Mouse (Mus musculus) brain, adult 2 months (tissue): ENCODE measurements around the gene Ifngr2.
"Not testable (repeated sequence)": the region's sequence is repeated elsewhere in the genome, so short reads cannot be mapped to it uniquely, and the experiment has no call there.

Experiments used
- DNase-seq: peaks from one replicate; pipeline ENCODE4 v3.0.0; 2011; ENCODE audit warnings: low read depth, low spot score

The Ifngr2 gene

DNA sequence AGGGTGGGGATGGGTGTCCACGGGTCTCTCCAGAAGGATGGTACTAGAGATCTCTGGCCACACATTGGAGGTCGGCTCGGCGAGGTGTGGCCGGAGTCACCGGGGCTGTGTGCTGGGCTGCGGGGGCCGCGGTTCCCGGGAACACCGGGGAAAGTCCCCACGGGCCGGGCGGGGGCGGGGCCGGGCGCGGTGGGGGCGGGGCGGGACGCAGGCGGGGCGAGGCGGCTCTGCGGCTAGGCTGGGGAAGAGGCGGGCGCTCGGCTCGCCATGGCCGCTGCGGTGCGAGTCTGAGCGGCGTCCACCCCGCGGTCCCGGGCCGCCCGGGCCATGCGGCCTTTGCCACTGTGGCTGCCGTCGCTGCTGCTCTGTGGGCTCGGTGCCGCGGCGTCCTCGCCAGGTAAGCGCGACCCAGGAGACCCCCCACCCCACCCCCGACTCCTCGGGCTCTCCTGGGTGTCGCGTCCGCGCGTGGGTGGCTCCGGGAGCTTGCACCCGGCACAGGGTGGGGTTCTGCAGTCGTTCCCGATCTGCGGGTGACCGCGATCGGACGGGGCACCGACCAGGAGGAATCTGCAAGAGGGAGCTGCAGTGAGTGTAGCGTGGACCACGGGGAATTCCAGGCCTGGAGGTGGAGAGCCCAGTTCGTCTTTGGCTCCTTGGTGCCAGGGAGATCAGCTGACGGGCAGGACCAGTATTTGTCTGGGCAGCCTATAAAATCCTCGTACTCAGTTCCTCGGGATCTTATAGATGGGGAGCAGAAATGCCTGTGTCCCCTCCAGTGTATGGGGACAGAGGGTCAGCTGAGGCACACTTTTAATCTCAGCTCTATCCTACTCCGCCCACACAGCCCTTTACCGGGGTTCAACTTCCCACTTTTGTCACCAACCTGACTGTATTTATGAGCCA lies at the start of gene Ifngr2:
Ifngr2 (plus strand) TSS at position 237 of the 906 bp plus-strand sequence.
- peak; percentile 65 for DNase-seq

DNA sequence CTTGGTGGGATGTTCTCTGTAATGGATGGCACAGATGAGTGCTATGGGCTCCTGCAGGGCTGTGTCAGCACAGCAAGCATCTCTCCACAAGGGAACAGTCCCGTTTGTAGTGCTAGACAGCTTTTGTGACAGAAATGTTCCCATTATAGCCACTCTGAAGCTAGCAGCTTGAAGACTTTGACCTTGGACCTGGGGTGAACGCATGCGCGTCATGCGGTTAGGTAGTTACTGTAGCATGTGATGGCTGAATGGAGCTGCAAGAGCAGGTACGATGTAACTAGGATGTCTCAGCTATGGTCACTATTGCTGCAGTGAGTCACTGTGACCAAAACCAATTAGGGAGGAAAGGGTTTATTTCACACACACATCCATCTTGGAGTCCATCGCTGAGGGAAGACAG lies 48.8 kb upstream of the Ifngr2 start:
- DNase-seq, result peak; percentile 15

DNA sequence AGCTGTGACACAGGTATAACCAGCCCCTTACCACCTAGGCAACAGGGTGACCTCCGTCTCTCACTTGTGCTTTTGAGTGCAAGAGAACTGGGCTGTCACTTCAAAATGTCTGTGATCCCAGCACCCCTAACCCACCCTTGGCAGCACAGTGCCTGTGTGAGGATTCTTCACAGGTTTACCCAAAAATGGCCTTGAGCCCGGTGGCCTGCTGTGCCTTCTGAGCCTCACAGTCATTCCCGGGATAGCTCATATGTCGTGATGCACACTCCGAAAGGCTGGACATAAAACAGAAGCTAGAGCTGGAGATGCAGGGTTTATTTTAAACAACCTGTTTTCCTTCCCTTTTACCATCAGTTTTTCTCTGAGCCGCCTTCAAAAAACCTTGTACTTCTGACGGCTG lies 42.2 kb upstream of the Ifngr2 start:
- DNase-seq, result peak; percentile 53

- DNase-seq, result peak; percentile 81
These were observed 41.7 kb upstream of the Ifngr2 start for GRCm38 (mm10) chr16:91505116-91505601.

GRCm38 (mm10) chr16:91506396-91506795 lies 40.5 kb upstream of the Ifngr2 start:
- DNase-seq, result peak; percentile 59

GRCm38 (mm10) chr16:91512161-91512787 lies 34.6 kb upstream of the Ifngr2 start:
- peak; percentile 91 for DNase-seq

DNA sequence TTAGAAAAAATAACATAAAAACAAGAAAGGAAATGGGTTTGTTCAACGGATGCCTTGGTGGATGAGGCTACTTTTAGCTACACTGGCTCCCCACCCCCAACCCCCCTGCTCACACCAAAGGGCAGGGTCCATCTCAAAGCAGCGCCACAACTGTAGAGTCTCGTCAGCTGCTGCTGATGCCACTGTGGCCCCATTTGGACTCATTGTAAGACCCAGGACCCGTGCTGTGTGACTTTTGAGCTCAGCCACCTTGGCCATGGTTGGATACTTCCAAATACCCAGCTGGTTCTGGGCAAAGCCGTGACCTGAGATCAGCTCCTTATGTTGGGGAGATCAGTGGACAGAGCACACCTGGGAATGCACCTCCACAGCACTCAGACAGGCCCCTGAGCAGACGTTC lies 33.8 kb upstream of the Ifngr2 start:
- no peak for DNase-seq

GRCm38 (mm10) chr16:91517020-91517419 lies 29.9 kb upstream of the Ifngr2 start:
- DNase-seq, result no peak

- DNase-seq, result no peak
These were observed 24.8 kb upstream of the Ifngr2 start for GRCm38 (mm10) chr16:91522040-91522439.

- peak; percentile 46 for DNase-seq
These were observed 24.2 kb upstream of the Ifngr2 start for GRCm38 (mm10) chr16:91522479-91523309.

DNA sequence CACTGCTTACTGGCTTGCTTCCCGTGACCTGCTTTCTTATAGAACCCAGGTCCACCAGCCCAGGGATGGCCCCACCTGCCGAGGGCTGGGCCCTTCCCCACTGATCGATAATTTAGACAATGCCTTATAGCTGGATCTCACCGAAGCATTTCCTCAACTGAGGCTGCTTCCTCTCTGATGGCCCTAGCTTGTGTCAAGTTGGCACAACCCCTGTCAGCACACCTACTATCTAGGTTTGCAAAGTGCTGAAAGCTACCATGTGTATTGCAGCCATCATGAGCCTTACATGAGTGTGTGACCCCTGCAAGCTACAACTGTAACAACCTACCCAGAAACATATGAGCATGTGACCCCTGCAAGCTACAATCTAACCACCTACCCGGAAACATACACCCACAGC lies 22.7 kb upstream of the Ifngr2 start:
- DNase-seq, result no peak

DNA sequence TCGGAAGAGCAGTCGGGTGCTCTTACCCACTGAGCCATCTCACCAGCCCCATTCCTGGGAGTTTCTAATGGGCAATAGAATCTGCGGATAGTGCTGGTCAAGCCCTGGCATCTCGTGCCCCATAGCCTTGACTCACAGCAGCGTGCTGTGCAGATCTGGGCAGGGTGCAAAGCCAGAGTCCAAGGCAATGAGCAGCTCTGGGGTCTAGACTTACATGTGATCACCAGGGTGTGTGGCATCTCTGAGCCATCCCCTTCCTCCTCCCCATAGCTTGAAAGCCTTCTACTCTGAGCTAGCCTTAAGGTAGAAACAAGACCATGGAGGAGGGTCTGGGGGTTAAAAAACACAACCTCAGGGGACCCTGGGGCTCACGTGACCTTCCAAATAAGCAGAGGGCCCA lies 20.6 kb upstream of the Ifngr2 start:
- no peak for DNase-seq

DNA sequence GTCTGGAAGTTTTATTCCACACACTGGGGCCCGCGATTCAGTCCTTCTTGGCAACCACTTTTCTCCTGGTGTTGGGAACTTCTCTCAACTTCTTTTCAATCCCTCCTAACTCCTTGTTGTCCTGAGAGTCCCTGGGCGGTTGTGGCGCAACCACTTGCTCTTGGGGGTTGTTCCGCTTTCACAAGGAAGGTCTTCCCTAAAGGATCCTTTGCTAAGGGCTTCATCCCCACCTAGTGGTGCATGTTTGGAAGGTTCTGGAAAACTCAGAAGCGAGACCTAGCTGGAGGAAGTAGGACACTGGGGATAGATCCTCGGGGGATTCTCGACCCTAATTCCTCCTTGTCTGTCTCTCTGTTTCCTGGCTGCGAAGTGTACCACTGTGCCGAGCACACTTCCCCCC lies 19.8 kb upstream of the Ifngr2 start:
- peak; percentile 47 for DNase-seq

DNA sequence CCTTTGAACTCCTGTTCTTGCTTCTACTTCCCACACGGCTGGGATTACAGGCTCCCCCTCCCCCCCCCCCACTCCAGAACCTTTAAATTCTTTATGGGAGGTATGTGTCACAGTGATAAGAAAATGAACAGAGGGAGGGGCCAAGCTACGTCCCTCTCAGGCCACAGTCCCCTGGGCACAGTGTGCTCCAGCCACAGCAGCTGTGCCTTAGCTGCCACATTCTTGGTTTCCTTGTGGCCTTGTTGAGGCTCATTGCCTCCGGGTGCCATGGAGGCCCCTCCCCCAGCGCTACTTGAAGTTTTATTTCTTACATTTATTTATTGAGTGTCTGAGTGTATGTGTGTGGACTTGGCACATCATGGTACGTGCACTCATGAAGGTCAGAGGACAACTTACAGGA lies 19.4 kb upstream of the Ifngr2 start:
- DNase-seq, result no peak

DNA sequence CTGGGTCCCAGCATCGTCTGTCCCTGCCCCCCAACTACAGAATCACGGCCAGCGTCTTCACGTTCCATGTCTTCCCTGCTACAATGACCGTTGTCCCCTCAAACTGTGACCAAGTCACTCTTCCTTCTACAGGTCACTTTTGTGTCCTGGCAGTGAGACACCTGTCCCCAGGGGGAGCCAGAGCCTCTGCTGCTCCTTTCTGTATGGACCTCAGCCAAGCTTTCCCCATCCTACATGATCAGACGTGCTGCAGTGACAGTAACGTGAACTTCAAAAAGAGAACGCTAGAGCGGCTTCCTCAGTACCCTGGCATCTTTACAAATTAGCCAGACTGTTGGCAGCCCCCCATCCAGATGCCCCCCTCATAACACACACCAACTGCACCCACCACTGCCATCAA lies 18.3 kb upstream of the Ifngr2 start:
- no peak for DNase-seq

- not testable (repeated sequence) for DNase-seq
These were observed 16.0 kb upstream of the Ifngr2 start for GRCm38 (mm10) chr16:91530830-91531229.

DNA sequence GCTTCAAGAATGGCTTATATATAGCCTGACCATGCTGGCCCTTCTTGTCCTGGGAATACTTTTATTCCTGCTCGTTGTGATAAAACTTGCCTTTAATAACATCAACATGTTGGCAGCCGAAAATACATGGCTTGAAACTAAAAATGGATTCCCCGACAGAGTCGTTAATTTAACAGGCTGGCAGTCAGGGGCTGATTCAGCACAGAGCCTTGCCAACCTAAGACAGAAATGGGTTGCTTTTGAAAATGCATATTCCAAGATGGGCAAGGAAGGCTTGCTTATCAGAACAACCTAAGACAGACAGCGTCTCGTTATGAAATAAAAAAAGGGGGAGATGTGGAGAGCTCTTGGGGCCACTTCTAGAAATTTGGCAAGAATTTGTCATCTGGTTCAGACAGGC lies 15.0 kb upstream of the Ifngr2 start:
- DNase-seq, result peak; percentile 54

DNA sequence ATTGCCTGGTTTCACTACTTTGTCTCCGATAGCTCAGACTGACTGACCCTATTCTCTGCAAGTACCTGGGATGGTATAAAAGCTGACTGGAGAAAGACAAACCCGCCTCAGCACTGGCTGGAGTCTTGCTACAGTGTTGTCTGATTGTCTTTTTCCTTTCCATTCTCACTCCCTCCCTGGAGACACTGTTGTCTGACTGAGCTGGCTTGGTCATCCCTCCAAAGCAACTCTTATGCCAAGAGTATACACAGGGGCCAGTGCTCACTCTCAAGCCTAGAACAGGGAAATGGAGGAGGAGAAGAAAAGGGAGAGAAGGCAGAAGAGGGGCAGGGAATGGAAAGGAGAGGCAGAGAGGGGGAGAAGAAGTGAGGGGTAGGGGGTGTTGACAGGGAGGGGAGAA lies 14.4 kb upstream of the Ifngr2 start:
- DNase-seq, result no peak

DNA sequence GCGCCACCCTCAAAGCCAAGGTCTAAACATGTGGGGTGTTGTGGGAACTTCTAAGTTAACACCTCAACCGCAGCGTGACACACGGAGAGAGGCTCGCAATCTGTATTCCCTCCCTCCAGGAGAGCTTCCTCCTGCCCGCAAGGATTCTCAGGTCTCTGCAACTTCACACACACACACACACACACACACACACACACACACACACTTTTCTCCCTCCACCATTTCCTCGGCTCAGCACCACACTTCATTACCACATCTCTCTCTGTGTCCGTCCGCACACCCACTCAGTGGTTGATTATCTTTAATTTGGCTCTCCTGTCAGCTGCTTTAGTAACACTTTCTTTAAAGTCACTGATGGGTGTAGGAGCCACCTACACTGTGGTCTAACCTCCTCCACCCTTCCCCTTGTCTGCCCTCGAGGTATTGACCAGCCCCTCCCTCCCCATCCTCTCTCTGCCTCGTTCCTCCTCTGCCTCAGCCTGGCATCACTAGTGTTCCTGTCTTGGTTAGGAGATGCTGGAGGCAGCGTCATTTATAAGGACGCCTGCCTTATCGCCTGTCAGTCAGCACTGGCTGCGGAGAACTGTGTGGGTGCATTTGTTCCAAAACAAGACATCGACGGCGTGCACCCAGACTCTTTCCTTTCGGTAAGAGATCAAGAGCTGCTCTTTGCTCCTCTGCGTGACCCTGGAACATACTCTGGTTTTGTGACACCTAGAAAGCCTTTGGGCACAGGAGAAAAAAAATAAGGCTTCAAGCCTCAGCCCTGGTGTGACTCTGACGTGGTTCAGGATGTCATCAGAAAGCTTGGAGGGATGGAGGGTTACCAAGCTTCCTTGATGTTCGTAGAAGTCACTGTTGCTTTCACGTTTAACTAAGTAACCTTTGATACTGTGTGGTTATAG lies 13.5 kb upstream of the Ifngr2 start:
- DNase-seq, result peak; percentile 47

DNA sequence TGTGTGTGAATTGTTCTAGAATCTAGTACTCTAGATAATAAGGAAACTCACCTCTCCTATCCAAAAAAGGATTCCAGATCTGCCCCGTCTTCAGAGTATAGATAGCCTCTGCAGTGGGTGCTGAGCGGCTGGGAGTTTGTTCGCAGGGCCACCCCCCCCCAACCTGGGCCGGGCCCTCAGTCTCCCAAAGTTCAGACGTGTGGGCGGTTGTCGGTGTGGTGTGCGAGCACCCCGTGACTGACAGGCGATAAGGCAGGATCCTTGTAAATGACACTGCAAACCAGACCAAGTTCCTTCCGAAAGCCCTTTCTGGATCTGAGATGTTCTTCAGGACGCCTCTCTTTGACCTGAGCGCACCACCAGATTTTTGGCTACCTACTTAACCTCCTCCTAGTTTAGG lies 12.4 kb upstream of the Ifngr2 start:
- peak; percentile 99 for DNase-seq

DNA sequence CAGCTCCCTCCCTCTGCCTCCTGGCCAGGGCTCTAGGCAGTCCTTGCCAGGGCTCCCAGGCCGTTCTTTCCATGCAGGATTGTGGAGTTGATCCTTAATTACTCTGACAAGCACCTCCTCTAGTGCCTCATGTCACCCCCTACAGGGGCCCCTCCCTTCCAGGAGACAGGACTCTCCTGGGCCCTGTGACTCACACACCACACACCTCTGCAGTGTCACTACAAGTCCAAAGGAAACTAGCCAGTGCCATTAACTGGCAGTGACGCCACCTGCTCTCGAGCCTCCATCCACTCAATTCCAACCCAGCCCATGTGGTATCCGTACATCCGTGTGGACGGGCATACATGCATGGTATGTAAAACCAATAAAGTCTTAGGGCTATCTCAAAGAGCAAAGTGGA lies 12.0 kb upstream of the Ifngr2 start:
- no peak for DNase-seq
